Mouse (Mus musculus): ENCODE data around the gene Nceh1.

The Nceh1 gene

DNA sequence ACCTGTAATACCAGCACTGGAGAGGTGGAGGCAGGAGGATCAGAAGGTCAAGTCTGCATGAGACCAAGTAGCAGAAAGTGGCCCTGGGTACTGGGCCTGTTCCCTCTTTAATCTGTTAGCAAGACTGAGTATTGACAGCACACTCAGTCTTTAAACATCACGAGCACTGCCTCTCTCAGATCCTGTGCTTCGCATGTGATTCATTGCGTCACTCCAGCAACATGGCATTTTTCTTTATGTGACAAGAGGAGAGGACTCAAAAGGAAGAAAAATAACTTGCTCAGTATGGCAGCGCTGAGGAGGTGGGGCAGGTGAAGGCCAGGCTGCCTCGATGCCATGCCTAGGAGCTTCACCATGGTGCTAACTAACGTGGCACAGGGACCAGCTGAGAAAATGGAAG is 9.1 kb downstream of the Nceh1 start:
- DNase-seq = no peak

DNA sequence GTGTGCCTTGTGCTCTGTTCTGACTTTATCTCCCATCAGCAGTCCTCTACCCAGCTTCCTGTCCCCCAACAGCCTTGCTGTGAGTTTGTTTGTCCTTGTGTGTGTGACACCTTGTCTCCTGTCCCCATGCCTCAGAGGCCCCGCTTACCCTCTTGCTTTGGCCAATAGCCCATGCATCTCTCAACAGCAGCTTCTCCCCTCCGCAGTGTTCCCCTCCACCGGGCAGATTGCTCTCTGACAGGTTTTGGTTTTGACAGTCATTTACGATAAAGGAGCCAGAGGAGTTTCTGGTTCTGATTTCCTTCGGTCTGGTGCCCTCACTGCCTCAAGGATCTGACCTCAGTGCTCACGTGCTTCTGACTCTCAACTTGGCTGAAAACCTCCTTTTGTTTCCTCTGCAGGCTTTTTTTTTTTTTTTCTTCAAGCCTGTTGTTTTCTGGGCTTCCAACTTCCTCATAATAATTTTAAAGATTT is 11.1 kb downstream of the Nceh1 start:
- DNase-seq = no peak

DNA sequence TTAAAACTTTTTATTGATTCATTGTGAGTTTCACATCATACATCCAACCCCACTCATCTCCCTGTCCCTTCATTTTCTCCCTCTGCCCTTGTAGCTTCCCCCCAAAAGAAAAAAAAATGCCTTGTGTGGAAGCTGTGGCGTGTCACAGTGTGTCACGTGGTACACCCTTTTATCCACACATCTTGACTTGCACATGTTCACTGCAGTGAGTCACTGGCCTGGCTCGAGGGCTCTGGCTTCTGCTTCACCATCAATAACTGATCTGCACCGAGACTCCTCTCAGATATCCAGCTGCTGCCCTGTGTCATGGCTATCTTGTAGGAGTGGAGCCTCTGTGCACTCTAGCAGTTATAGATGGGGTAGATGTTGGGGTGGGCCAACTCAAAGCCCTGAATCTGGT is 12.4 kb downstream of the Nceh1 start:
- no peak for DNase-seq

DNA sequence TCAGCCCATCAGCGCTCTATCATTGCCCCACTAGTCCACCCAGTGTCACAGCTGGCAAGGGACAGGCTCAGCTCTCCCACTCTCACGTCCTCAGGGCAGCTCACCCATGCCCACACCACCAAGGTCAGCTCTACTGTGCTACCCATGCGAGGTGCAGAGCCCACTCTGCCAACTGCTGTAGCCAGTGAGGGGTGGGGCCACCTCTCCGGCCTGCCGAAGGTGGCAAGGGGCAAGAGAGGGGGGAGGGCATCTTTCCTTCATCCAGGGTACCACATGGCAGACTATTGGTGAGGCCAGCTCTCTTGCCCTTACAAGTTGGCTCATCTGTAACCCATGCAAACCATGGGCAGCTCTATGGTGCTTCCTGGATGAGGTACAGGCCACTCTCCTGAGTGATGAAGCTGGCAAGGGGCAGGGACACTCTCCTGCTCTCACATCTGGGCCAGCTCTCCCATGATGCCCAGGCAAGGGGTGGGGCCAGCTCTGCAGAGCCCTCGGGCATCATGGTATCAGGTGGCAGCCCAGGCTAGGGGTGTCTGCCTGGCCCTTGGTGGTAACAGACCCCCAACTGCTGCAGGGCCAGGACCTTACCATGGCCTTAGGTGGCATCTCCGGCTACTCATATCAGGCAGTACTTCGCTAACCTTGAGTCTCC is 12.9 kb downstream of the Nceh1 start:
- DNase-seq = no peak

DNA sequence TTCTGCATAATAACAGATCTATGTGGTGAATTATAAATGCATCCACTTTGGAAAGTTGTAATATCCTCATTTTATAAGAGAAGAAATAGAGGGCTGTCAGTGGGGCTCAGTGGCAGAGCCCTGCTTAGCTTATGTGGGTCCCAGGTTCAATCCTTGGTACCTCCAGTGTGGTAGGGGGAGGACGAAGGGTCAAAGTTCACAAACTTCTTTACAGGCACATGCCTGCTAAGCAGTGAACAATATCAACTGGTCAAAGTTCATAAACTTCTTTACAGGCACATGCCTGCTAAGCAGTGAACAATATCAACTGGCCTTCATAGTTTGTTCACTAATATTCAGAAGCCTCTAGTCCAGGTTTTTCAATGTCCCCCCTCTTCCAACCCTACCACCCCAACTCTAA is 13.8 kb downstream of the Nceh1 start:
- no peak for DNase-seq

DNA sequence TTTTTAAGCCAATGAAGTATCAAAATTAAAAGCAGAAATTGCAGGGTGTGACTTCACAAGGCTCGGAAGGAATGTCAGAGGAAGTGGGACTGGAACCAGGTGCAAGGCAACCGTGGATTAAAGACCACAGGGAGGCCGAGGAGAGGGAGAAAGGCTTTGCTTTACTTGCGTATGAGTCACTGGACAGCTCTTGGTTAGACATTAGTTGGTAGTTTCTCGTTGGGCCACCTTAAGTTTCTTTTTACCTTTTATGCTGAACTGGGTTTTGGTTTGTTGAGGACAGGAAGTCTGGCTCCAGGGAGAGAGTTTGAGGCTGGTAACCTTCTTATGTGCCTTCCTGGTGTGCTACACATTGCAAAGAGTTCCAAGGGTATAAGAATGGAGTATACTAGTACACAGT is 15.1 kb downstream of the Nceh1 start:
- no peak for DNase-seq

DNA sequence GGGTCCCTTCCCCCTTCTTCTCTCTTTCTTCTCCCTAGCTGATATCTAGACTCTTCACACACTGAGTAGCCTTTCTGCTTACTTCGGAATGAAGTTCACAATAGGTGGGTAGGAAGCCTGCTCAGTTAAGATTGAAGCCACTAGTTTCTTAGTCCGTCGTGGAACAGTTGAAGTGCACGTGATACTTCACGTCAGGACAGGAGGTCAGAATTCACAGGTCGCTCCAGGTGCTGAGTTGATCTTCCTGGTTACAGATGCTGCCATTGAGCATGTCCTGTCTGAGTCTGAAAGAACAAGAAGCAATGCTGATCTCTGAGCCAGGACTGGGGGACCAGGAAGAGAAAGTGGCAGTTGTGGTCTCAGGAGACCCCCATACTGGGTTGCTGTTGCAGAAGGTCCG is 16.4 kb downstream of the Nceh1 start:
- DNase-seq = no peak

DNA sequence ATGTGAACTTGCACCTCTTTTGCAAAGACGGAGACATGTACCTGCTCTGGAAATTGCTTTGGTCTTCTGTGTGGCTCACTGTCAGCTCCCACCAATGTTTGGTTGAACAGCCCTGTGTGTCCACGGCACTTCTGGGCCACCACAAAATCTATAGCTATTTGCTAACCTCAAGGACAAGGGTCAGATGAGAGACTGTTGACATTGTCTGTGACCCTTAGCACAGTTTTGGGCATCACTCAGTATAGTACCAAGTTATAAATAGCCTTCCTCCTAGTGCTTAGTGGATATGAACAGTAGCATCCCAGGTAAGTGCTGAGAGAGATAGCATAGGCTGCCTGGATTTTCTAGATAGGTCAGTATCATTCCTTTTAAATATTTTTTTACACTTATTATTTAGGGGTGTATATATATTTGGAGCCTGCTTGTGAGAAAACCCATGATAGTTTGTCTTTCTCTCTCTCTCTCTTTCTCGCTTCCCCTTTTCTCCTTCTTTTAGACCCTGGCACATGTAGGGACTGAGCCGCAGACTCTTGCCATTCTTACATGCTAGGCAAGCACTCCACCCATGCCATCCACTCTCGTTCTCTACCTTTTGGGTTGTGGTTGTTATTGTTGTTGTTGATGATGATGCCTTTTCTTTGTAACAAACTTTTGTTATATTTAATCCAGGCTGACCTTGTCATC is 19.1 kb downstream of the Nceh1 start:
- no peak for DNase-seq

DNA sequence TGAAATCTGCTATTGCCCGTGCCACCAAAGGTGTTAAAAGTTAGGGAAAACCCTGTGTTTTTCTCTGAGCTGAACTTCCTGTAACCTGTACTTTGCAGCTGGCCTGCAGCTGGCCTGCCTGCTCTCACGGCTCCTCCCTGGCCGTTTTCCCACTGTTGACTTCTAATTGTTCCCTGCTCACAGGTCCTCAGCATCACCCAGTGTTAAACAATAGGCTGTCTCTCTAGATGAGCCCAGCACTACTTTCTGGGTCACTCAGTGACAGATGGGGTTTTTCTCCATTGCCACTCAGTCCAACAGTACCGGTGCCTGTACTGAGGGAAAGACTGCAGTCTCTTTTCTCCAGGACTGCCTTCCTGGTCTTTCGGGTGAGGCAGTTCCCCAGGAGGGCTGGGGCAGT is 22.3 kb downstream of the Nceh1 start:
- no peak for DNase-seq

DNA sequence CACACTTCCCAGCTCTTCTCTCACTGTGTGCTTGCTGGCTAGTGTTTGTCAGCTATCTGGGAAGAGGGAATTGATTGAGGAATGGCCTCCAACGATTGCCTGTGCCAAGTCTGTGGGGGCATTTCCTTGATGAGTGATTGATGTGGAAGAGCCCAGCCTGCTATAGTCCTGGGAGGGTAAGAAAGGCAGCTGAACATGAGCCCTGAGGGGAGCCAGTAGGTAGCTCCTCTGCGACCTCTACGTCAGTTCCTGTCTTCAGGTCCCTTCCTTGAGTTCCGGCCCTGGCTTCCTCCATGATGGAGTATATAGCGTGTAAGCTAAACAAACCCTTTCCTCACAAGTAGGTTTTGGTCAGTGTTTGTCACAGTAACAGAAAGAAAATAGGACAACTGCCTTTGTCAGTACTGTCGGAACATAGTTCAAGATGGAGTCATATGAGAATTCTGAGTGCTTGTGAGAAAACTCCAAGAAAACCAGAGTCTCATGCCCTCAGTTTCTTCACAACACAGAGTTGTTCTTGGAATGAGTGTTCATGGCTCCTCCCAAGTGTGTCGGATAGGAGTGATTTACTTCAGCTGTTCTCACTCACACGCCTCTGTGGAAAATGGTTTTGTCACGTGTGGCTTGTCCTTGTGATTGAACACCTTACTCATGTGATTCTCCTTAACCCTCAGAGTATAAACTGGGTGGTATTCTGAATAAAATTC is 22.9 kb downstream of the Nceh1 start:
- DNase-seq = no peak

DNA sequence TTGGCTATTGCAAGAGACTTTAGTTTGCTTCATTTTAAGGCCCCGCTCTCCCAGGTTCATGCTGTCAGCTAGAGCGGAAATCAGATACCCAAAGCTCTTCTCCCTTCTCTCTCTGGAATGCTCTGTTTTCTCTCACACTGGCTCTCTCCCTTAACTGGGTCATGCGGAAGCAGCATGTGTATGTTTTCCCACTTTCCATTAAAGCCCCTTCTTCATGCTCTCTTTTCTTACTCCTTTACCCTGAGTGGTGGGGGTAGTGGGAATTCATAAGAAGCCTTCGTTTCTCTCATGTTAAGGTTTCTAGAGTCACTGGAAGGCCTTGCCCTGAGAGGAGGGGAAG is 23.4 kb downstream of the Nceh1 start:
- no peak for DNase-seq

DNA sequence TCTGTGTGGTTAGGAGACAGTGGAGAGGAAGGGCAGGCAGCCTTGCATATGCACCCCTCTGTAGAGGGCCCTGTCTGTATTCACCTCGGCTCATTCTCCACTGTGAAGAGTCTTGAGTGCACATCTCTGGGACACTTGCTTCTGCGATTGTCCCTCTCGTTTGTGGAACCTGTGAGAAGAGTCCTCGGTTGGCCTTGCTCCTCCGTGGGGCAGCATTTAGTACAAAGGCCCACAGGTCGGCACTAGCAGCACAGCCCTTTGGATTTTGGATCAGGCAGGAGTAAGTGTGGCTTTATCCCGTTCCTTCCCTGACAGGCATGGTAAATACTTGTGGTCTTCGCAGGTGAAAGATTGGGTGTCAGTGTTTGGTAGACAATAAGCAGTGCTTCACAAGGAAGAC is 23.8 kb downstream of the Nceh1 start:
- DNase-seq = no peak

DNA sequence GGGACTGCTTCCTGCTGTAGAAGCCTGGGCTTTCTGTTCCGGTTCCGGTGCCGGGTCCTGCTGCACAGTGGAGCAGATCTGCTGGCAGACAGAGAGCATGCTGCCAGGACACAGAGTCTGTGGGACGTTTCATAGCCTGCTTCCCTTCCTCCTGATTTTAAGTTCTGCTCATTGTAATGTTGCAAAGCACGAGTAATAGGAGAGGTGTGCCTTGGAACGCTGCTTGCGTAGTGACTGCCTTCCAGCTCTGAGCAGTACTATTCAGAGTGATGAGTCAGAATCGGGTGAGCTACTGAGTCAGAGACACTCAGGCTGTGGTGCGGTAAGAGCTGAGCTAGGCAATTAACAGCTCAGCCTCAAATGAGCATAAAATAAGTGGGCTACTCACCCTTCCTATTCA is 26.9 kb downstream of the Nceh1 start:
- no peak for DNase-seq

DNA sequence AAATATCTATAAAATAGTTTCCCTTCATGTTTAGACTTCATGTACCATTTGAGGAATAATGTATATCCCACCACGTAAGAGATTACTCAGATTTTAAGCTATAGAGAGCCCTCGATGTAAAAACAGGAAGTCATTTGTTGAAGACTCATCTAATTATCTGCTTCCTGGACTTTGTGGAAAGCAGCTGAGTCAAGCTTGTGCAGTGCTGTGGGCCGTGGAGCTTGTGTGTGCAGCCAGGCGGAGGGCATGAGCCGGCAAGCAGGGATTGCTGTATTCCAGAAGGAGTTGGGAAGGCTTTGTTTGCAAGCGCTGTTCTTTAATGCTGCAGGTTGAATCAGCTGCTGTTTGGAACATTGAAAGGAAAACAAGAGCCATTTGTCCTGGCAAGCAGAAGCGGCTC is 27.5 kb downstream of the Nceh1 start:
- DNase-seq = no peak

DNA sequence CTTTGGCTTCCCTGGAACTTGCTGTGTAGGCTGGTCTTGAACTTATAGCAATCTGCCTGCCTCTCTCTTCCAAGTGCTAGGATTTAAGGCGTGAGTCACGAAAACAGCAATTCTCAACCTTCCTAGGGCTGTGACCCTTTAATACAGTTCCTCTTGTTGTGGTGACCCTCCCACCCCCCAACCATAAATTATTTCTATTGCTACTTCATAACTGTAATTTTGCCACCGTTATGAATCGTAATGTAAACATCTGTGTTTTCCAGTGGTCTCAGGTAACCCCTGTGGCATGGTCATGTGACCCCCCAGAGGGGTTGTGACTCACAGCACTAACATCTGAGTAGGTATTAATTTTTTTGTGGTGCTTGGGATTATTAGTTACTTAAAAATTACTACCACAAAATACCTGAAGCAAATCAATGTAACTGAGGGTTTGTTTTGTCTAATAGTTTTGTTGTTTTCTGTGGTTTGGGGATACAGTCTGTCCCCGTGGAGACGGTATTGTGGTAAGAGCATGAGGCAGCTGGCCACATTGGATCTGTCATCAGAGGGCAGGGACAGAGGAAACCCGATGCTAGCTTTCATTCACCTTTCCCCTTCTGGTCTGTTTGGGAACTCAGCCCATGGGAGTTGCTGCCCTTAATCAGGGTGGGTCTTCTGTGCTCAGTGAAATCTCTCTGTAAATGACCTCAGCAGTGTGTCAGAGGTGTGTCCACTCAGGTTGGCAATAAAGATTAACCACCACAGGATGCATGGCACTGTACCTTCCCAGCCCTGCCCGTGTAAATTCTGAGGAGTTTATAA is 31.5 kb downstream of the Nceh1 start:
- no peak for DNase-seq

DNA sequence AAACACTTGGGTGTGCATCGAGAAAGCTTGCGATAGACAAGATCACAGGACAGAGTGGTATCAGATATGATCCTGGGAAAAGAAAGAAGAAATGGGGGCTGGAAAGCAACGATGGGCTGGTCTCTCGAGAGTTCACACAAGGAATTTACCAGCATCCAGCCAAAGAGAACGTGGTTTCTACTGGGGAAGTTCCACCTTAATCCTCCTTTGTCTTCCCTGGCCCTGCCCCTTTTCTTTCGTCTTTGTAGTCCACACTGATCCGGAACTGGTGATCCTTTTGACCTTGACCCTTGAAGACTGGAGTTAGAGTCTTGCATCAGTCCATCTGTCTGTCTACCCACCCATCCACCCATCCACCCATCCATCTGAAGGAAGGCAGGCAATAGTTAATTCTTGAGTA is 34.6 kb downstream of the Nceh1 start:
- no peak for DNase-seq

DNA sequence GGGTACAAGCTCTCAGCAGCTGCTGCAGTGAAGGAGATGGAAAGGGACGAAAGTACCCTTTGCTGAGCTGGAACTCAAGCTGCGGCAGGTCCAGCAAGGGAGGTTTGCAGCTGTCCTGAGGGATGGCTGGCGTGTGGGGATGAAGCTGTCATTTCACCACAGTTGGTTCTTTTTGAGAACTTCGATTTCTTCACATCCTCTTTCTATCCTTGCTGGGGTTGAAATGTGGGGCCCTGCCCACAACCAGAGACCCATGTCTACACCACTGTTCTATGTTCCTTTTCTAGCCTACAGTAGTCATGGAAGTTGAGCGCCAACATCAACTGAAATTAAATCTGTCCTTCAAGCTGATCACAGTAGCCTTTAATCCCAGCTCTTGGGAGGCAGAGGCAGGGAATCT is 35.8 kb downstream of the Nceh1 start:
- DNase-seq = no peak

DNA sequence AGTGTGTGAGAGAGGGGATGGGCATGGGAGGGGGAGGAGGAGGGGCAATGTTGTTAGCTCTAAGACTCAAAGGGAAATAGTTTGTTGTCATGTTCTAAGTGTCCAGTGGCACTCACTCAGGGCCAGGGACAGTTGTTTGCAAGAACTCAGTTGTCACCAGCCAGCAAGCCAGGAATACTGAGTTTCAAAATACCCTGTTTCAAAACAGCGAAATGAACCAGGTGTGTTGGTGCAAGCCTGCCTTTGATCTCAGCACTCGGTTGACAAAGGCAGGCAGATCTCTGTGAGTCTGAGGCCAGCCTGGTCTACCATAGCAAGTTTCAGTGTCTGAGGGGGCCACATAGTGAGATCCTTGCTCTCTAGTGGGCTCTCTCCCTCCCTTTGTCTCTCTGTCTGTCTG is 39.3 kb downstream of the Nceh1 start:
- DNase-seq = no peak

DNA sequence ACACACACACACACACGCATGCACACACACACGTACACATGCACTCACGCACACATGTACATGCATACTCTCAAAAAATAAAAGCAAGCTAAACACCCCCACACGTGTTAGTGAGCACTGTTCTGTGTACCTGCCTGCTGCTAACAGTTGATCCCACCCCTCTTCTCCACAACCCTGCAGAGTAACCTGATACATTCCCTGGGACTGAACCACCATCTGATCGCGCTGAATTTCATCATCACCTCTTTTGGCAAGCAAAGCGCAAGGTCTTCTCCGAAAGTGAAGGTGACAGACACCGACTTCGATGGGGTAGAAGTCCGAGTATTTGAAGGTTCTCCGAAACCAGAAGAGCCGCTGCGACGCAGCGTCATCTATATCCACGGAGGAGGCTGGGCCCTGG is 39.7 kb downstream of the Nceh1 start:
- DNase-seq = no peak

DNA sequence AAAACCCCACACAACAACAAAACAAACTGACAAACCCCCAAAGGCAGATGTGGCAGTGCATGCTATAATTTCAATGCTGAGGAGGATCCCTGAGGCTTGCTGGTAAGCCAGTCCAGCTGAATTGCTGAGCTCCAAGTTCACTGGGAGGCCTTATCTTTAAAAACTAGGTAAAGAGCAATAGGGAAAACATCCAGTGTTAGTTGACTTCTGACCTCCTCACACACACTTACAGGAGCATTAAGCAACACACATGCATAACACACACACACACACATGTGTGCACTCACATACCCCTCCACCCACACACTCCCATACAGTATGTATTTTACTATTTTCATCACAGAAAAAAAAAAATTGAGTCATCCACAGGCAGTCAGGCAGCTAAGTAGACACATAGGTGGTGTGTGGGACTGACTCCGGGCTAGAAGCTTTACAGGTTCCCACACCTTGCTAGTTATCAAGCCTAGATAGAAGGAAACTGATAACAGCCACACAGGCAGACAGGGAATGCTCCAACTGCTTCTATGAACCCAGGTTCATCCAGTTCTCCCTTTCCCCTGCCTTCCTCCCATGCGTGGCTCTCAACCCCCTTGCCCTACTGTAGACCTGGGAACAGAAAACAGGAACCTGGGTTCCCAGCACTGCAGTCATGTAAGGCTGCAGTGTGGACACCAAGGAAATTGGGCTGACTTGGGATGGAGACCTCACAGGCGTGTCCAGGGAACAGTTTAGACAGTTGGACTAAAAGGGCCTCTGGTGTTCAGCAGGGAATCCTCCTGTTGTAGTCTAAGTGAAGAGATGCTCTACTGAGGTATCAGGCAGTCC is 45.1 kb downstream of the Nceh1 start:
- DNase-seq = no peak

DNA sequence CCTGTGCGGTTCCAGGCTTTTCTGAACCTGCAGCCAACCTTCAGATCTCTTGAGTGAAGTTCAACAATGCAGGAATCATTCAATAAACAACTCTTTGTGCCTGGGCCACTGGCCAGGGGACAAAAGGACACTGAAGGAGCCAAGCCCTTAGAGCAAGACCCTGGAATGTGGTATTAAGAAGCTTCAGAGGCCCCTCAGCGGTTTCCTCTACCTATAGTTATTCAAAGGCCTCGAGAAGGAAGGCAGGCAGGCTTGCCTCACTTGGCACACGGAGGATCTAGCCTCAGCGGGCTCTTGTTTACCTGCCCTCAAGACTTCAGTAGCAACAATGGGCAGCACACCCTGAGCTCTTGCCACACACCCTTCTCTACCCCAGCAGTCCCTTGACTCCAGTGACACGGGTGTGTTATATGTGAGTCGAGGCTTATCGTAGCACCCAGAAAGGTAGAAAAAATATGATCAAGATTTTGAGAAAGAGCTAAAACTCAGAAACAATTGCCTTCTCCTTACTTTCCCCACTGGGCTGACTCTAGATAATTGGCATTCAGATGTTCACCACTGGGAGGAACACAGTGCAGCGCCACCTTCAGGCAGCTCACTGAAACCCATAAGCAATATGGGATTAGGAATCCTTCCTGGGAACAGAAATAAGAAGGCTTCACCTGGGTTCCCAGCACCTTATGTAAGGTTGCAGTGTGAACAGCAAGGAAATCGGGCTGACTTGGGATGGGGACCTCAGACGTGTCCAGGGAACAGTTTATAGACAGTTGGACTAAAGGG is 46.0 kb downstream of the Nceh1 start:
- DNase-seq = no peak

DNA sequence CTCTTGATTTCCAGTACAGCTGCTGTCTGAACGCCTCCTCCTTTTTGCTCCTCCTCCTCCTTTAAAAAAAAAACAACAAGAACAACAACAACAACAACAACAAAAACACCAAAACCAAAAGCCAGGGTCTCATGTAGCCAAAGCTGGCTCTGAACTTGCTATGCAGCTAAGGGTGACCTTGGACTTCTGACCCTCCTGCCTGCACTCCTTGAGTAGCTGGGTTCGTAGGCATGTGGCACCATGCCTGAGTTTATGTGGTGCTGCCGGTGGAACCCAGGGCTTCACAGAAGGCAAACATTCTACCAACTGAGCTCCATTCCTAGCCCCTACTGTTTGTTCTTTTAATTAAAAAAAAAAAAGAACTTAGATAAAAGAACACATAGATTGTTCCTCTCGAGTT is 50.6 kb downstream of the Nceh1 start:
- DNase-seq = no peak

Measured in cerebellum, adult 8-10 months (tissue).